Mouse (Mus musculus) heart, adult 2 months (tissue): ENCODE results near the gene Pced1a.

ENCODE experiments used
- CTCF ChIP-seq: fragments of 200-600 bp; IDR thresholded peaks from 2 replicates; pipeline ENCODE4 v1.8.1; 2022; ENCODE audit warnings: antibody characterized with exemption, mild to moderate bottlenecking, moderate library complexity
- POLR2A ChIP-seq: fragments of 200-500 bp; IDR thresholded peaks from 2 replicates; pipeline ENCODE4 v1.6.1; 2011; ENCODE audit warnings: mild to moderate bottlenecking, low read depth, low read length, control low read depth; ENCODE audit not compliant: insufficient read depth

DNA sequence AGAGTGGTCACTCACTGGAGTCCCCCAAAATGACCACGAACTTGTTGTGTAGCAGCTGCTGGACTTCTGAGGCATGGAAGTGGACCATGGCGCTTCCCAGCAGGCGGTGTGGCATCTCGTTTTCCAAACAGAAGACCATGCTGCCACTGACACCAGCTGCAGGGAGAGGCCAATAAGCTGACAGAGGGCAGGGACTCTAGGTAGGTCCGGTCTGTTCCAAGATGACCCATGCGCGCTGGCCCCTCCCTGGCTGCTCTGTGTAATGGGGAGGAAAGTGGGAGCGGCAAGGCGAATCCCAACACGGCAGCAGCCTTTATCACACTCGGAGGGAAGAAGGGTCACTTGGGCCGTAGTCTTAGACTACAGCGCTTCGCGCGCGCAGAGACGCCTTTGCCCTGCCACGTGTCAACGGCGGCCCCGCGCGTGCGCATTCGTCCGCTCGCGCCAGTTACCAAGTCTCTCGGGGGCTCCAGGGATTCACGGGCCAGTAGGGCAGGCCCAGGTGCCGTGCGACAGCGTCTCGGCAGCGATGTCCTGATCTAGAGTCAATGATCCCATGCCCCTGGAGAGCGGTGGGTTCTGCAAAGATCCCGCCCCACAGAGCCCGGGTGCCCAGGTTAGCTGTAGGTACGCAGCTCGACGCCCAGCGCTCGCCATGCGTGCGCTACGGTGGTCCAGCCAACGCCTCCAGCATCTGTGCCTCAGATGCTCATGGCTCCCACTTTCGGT, 940 bp downstream of the Pced1a start:
- TF ChIP-seq CTCF: no peak
- TF ChIP-seq POLR2A: no peak
